Comparison of ENCODE assay signal across 14 mouse cellular contexts in the genomic region with DNA sequence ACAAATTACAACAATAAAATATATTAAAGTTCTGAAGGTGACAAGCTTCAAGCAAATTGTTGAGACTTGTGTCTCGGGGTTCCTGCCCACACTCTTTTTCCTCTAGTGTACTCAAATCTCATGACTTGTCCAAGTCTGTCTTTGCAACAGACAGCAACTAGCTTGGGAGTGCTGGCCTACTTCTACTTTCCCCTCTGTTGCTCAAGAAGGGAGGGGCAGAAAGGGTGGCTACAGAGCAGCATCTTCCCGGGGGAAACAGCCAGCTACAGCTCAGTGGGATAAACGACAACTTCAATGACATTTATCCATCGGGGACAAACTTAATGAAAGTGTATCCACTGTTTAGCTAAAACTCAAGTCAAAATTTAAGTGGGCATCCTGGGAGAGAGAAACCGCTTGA.
"Had no signal": no experiment of that assay in that cellular context is flagged by ENCODE, and none has a peak within 500 bp of the region (broad histone marks: within the 10 kb centered on the region; RNA-seq: fewer than 3 reads in every experiment).

No protein-coding gene starts in this region.

- H3K4me3 ChIP-seq: limb, embryonic 10.5 days; megakaryocyte, embryonic 14.5 days; midbrain, embryonic 12.5 days had no signal

- H3K9ac ChIP-seq: midbrain, embryonic 12.5 days had no signal

- H3K27me3 ChIP-seq: megakaryocyte, embryonic 14.5 days; midbrain, embryonic 12.5 days had no signal

- H3K9me3 ChIP-seq: limb, embryonic 10.5 days; megakaryocyte, embryonic 14.5 days; midbrain, embryonic 12.5 days had no signal

- H3K36me3 ChIP-seq: midbrain, embryonic 12.5 days had no signal

- H3K4me2 ChIP-seq: midbrain, embryonic 12.5 days had no signal

- DNase-seq: kidney, adult 11 months; kidney, adult 9 months; kidney, postnatal 36 days; lung, adult 2 months; right cerebral cortex, postnatal 14 days; spleen, adult 18-20 months; thymus, adult 18-20 months; thymus, postnatal 14 days had no signal

- ATAC-seq: lung, postnatal 0 days had no signal

- H3K27ac ChIP-seq: kidney, postnatal 0 days; limb, embryonic 10.5 days; macrophage; midbrain, embryonic 12.5 days had no signal
